Mouse (Mus musculus) erythroid progenitor cell, adult 5-6 weeks (primary cell): Measurements from ENCODE around the gene Adra2c. TPM values are rescaled to one million over a fixed set of nuclear protein-coding genes. Genes with fewer than 3 reads are reported as not detected.

Experiments
- ATAC-seq: replicated peaks from 2 replicates; pipeline ENCODE4 v1.8.0; 2016; ENCODE audit warnings: moderate number of reproducible peaks, mild to moderate bottlenecking, moderate TSS enrichment, inconsistent platforms; ENCODE audit not compliant: poor library complexity, low FRiP score, severe bottlenecking
- total RNA-seq, 2 experiments: library from RNA; stranded (forward) in 1 of 2; stranded (reverse) in 1 of 2; fragments of 150-400 nt in 1 of 2; fragments of 186-747, 209-891 nt in 1 of 2; gene quantifications; 2 replicates each; pipeline versions ENCODE4 v1.2.3 to v1.2.4; 2015 to 2017; ENCODE audit warnings: low replicate concordance in 2 of 2

The Adra2c gene
- total RNA-seq, 2 experiments from 2014 or later, result not detected

DNA sequence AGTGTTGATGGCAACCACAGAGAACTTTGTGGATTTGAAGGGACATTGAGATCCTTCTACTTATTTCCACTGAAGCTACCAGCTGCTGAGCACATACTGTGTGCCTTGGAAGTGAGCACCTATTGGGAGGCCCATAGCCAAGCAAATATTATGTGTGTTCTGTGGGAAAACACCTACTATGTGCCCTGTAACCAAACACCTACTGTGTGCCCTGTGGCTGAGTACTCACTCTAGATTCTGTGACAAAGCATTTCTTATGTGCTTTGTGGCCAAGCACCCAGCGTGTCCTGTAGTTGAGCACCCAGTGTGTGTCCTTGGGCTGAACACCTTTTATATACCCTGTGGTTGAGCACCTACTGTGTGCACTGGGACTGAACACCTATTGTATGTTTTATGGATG lies 28.6 kb downstream of the Adra2c start:
- ATAC-seq, result no peak

- ATAC-seq, result no peak
Observed at GRCm38 (mm10) chr5:35309853-35310252, 31.7 kb downstream of the Adra2c start.

DNA sequence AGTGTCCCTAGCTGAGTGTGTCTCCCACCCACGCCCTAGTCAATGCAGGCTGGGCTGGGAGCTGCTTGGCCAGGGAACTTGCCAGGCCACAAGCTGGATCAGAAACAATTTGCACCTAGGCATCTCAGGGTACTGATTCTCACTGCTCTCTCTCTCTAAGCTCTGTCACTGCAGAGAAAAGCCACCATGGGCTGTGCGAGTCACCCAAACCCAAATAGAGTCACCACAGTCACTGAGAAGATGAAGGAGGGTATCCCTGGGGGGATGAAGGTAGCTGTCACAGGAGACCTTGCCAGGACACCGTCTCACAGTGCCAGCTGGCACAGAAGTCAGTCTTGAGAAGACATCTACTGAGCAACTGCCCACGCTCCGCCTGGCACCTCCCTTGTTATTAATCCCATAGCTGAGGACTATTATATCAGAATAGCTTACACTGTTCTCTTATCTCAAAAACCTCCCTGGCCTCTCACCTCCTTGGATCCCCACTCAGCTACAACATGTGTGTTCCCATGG lies 33.7 kb downstream of the Adra2c start:
- ATAC-seq, result no peak

GRCm38 (mm10) chr5:35313231-35313821 lies 35.2 kb downstream of the Adra2c start:
- ATAC-seq, result no peak

GRCm38 (mm10) chr5:35313826-35314586 lies 35.9 kb downstream of the Adra2c start:
- ATAC-seq, result no peak

GRCm38 (mm10) chr5:35314629-35315028 lies 36.5 kb downstream of the Adra2c start:
- no peak for ATAC-seq

- ATAC-seq, result no peak
Observed at GRCm38 (mm10) chr5:35315204-35315603, 37.1 kb downstream of the Adra2c start.

DNA sequence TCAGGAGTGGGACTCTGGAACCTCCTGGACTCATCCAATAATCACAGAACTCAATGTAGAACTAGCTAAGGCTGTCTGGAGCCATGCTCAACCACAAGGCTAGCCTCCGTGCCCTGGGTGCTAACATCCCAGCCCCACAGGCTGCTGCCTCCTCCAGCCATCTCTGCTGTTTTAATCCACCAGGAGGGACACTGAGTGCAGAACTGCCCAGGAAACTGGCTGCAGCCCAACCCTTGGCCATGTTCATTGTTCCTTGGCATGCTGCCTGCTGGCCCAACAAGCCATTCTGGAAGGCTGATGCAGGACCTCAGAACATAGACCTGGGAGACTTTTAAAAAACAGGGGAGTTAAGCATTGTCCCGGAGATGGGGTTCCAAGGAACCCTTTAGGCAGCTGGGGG lies 42.5 kb downstream of the Adra2c start:
- no peak for ATAC-seq

GRCm38 (mm10) chr5:35330822-35331221 lies 52.7 kb downstream of the Adra2c start:
- no peak for ATAC-seq

Other genes with a start within 250 kb of the Adra2c start
- not detected in 2 replicates for gene Hgfac, start 236.8 kb upstream of the Adra2c start, total RNA-seq (2015; ENCODE audit: low replicate concordance)
- gene Hgfac, start 236.8 kb upstream of the Adra2c start, total RNA-seq (2017; ENCODE audit: low replicate concordance), result not detected in 2 replicates
- not detected in 2 replicates for gene Dok7, start 221.6 kb upstream of the Adra2c start, total RNA-seq (2015; ENCODE audit: low replicate concordance)
- gene Dok7, start 221.6 kb upstream of the Adra2c start, total RNA-seq (2017; ENCODE audit: low replicate concordance), result not detected in 2 replicates
- gene Lrpap1, start 172.6 kb upstream of the Adra2c start, total RNA-seq (2015; ENCODE audit: low replicate concordance), result 7.1 and 8.6 TPM in 2 replicates
- gene Lrpap1, start 172.6 kb upstream of the Adra2c start, total RNA-seq (2017; ENCODE audit: low replicate concordance), result 13.3 and 17.8 TPM in 2 replicates
- gene Hmx1, start 110.8 kb downstream of the Adra2c start, total RNA-seq (2015; ENCODE audit: low replicate concordance), result not detected in 2 replicates
- not detected in 2 replicates for gene Hmx1, start 110.8 kb downstream of the Adra2c start, total RNA-seq (2017; ENCODE audit: low replicate concordance)
- gene Cpz, start 247.4 kb downstream of the Adra2c start, total RNA-seq (2015; ENCODE audit: low replicate concordance), result not detected in 2 replicates
- not detected in 2 replicates for gene Cpz, start 247.4 kb downstream of the Adra2c start, total RNA-seq (2017; ENCODE audit: low replicate concordance)